Mouse (Mus musculus) cerebellum, adult 2 months (tissue): ENCODE measurements at regions not wholly inside any gene's neighbourhood (a gene's known extent, or its start where the extent isn't known, plus 50 kb on each side); places are given as distances from the start of the nearest gene placed in this dataset.
A peak's percentile ranks its signal among the peaks of the same experiment; 100 is the strongest.

Source experiments
- DNase-seq, 2 experiments: peaks; one replicate each; pipeline ENCODE4 v3.0.0; 2021
- H3K27ac ChIP-seq: fragments of 200-500 bp; 2 replicates; pipeline ENCODE4 v1.5.1; 2012; ENCODE audit warnings: low read length, control low read depth, inconsistent platforms; ENCODE audit not compliant: insufficient read depth
- H3K27me3 ChIP-seq: fragments of 200-500 bp; 2 replicates; pipeline ENCODE4 v1.6.1; 2012; ENCODE audit warnings: inconsistent platforms, mild to moderate bottlenecking, low read length, moderate library complexity; ENCODE audit not compliant: control insufficient read depth, insufficient read depth
- H3K4me1 ChIP-seq: fragments of 200-500 bp; 2 replicates; pipeline ENCODE4 v1.6.1; 2011; ENCODE audit warnings: low read length; ENCODE audit not compliant: control insufficient read depth, insufficient read depth
- H3K4me3 ChIP-seq: fragments of 200-500 bp; replicated peaks from 2 replicates; pipeline ENCODE3; 2011; ENCODE audit warnings: mild to moderate bottlenecking, low read depth, low read length, control low read depth; ENCODE audit not compliant: insufficient read depth
- CTCF ChIP-seq: fragments of 200-500 bp; IDR thresholded peaks from 2 replicates; pipeline ENCODE4 v1.5.1; 2011; ENCODE audit warnings: low read depth, mild to moderate bottlenecking, control low read depth, low read length, moderate library complexity, borderline replicate concordance; ENCODE audit not compliant: insufficient read depth
- POLR2A ChIP-seq: fragments of 200-500 bp; IDR thresholded peaks from 2 replicates; pipeline ENCODE4 v1.6.1; 2011; ENCODE audit warnings: low read length, control low read depth, borderline replicate concordance; ENCODE audit not compliant: insufficient read depth
- WGBS: fragments of 180-500 bp; shearing (Covaris S2); methylation state at CpG from one replicate; pipeline ENCODE4 v1.1.7; 2018; 5-methylcytosine and 5-hydroxymethylcytosine counted together

- whole genome bisulfite sequencing = 88% methylated on average over 3 of the region's 3 CpGs
- Histone ChIP-seq H3K4me3 (no peak overlapping the region), H3K4me1 (no peaks in the 10 kb centered on the region), H3K27ac (no peak overlapping the region), H3K27me3 (no peaks in the 10 kb centered on the region)
- no peak for DNase-seq
- TF ChIP-seq POLR2A (no peak), CTCF (no peak)
Observed at GRCm38 (mm10) chr4:53226376-53226775, 66.7 kb upstream of the Abca1 start.

GRCm38 (mm10) chr4:53223379-53223778, 63.7 kb upstream of the Abca1 start:
- WGBS = 96% methylated on average over 3 of the region's 3 CpGs
- peaks cover 3% of the 10 kb centered on the region; the same call in 1 of the 2 replicates for H3K4me1 ChIP-seq
- H3K27ac ChIP-seq = no peak overlapping the region
- TF ChIP-seq CTCF (no peak), POLR2A (no peak)
- no peaks in the 10 kb centered on the region for H3K27me3 ChIP-seq
- no peak for DNase-seq
- H3K4me3 ChIP-seq = no peak overlapping the region

GRCm38 (mm10) chr4:53220809-53221208, 61.1 kb upstream of the Abca1 start:
- Histone ChIP-seq H3K4me3 (no peak overlapping the region), H3K4me1 (peaks cover 3% of the 10 kb centered on the region; the same call in 1 of the 2 replicates), H3K27me3 (no peaks in the 10 kb centered on the region), H3K27ac (no peak overlapping the region)
- DNase-seq = no peak
- no peak for TF ChIP-seq POLR2A
- no peak for TF ChIP-seq CTCF
- 83% methylated on average over 4 of the region's 4 CpGs for WGBS

- 72% methylated on average over 3 of the region's 3 CpGs for WGBS
- H3K4me1 ChIP-seq = peaks cover 3% of the 10 kb centered on the region; the same call in 1 of the 2 replicates
- H3K27me3 ChIP-seq = no peaks in the 10 kb centered on the region
- DNase-seq = peak; percentile 8 to 34
- H3K27ac ChIP-seq = no peak overlapping the region
- no peak for TF ChIP-seq CTCF
- no peak for TF ChIP-seq POLR2A
- H3K4me3 ChIP-seq = no peak overlapping the region
Observed at GRCm38 (mm10) chr4:53219351-53219750, 59.7 kb upstream of the Abca1 start.

GRCm38 (mm10) chr4:53218752-53219151, 59.1 kb upstream of the Abca1 start:
- H3K4me1 ChIP-seq = peaks cover 3% of the 10 kb centered on the region; the same call in 1 of the 2 replicates
- DNase-seq = peak; percentile 24 to 35
- no peaks in the 10 kb centered on the region for H3K27me3 ChIP-seq
- TF ChIP-seq POLR2A (no peak), CTCF (no peak)
- H3K4me3 ChIP-seq = no peak overlapping the region
- WGBS = 31% methylated on average over 7 of the region's 7 CpGs
- H3K27ac ChIP-seq = no peak overlapping the region; the same call in 1 of the 2 replicates

GRCm38 (mm10) chr4:53218291-53218640, 58.6 kb upstream of the Abca1 start:
- H3K27ac ChIP-seq = no peak overlapping the region
- H3K27me3 ChIP-seq = no peaks in the 10 kb centered on the region
- H3K4me3 ChIP-seq = peak overlapping the region; percentile 76
- DNase-seq = no peak
- 37% methylated on average over 5 of the region's 5 CpGs for WGBS
- TF ChIP-seq CTCF (no peak), POLR2A (no peak)
- H3K4me1 ChIP-seq = peaks cover 3% of the 10 kb centered on the region; the same call in 1 of the 2 replicates

GRCm38 (mm10) chr4:53217608-53218290, 58.1 kb upstream of the Abca1 start:
- no peak for TF ChIP-seq CTCF
- peak; percentile 36; the same call in 1 of the 2 replicates for TF ChIP-seq POLR2A
- 2% methylated on average over 38 of the region's 38 CpGs for WGBS
- H3K4me1 ChIP-seq = peaks cover 3% of the 10 kb centered on the region; the same call in 1 of the 2 replicates
- peak; percentile 67 to 71 for DNase-seq
- no peaks in the 10 kb centered on the region for H3K27me3 ChIP-seq
- H3K4me3 ChIP-seq = peak overlapping the region; percentile 76
- H3K27ac ChIP-seq = peak overlapping the region; percentile 37; the same call in 1 of the 2 replicates

GRCm38 (mm10) chr4:53212541-53212940, 52.8 kb upstream of the Abca1 start:
- Histone ChIP-seq H3K27ac (no peak overlapping the region), H3K27me3 (no peaks in the 10 kb centered on the region), H3K4me3 (no peak overlapping the region), H3K4me1 (no peaks in the 10 kb centered on the region)
- no peak for DNase-seq
- TF ChIP-seq CTCF (no peak), POLR2A (no peak)
- WGBS = 35% methylated on average over 4 of the region's 4 CpGs
